Mouse (Mus musculus): ENCODE measurements around the gene Sertad1. TPM values are rescaled to one million over a fixed set of nuclear protein-coding genes. Genes with fewer than 3 reads are reported as not detected.

Sertad1 gene
- polyA plus RNA-seq, 1 experiment = 107 TPM

- TF ChIP-seq GATA1 (IDR thresholded peaks at IDR 0.05; ENCODE audit: low read length) = no peak
Measured at GRCm38 (mm10) chr7:27518314-27518713, 31.6 kb downstream of the Sertad1 start.

- no peak for TF ChIP-seq GATA1 (IDR thresholded peaks at IDR 0.05; ENCODE audit: low read length)
Measured at GRCm38 (mm10) chr7:27520104-27520503, 33.4 kb downstream of the Sertad1 start.

- no peak for TF ChIP-seq GATA1 (IDR thresholded peaks at IDR 0.05; ENCODE audit: low read length)
Measured at GRCm38 (mm10) chr7:27520599-27520998, 33.9 kb downstream of the Sertad1 start.

- no peak for TF ChIP-seq GATA1 (IDR thresholded peaks at IDR 0.05; ENCODE audit: low read length)
Measured at GRCm38 (mm10) chr7:27522967-27523366, 36.3 kb downstream of the Sertad1 start, which contains the start of gene Hipk4. Gene Hipk4 (plus strand): TSS chr7:27523267.

GRCm38 (mm10) chr7:27523805-27524204 is 37.1 kb downstream of the Sertad1 start:
- no peak for TF ChIP-seq GATA1 (IDR thresholded peaks at IDR 0.05; ENCODE audit: low read length)

- TF ChIP-seq GATA1 (IDR thresholded peaks at IDR 0.05; ENCODE audit: low read length) = no peak
Measured at GRCm38 (mm10) chr7:27526039-27526827, 39.5 kb downstream of the Sertad1 start.

- TF ChIP-seq GATA1 (IDR thresholded peaks at IDR 0.05; ENCODE audit: low read length) = no peak
Measured at GRCm38 (mm10) chr7:27529070-27529469, 42.4 kb downstream of the Sertad1 start.

GRCm38 (mm10) chr7:27530937-27531336 is 44.2 kb downstream of the Sertad1 start:
- TF ChIP-seq GATA1 (IDR thresholded peaks at IDR 0.05; ENCODE audit: low read length) = no peak

- TF ChIP-seq GATA1 (IDR thresholded peaks at IDR 0.05; ENCODE audit: low read length) = no peak
Measured at GRCm38 (mm10) chr7:27531707-27532106, 45.0 kb downstream of the Sertad1 start.

- no peak for TF ChIP-seq GATA1 (IDR thresholded peaks at IDR 0.05; ENCODE audit: low read length)
Measured at GRCm38 (mm10) chr7:27532480-27533050, 45.9 kb downstream of the Sertad1 start.

- no peak for TF ChIP-seq GATA1 (IDR thresholded peaks at IDR 0.05; ENCODE audit: low read length)
Measured at GRCm38 (mm10) chr7:27535386-27535785, 48.7 kb downstream of the Sertad1 start.

GRCm38 (mm10) chr7:27536618-27537017 is 49.9 kb downstream of the Sertad1 start:
- no peak for TF ChIP-seq GATA1 (IDR thresholded peaks at IDR 0.05; ENCODE audit: low read length)

GRCm38 (mm10) chr7:27537998-27538397 is 51.3 kb downstream of the Sertad1 start:
- TF ChIP-seq GATA1 (IDR thresholded peaks at IDR 0.05; ENCODE audit: low read length) = no peak

GRCm38 (mm10) chr7:27538797-27539196 is 52.1 kb downstream of the Sertad1 start:
- TF ChIP-seq GATA1 (IDR thresholded peaks at IDR 0.05; ENCODE audit: low read length) = no peak

Other genes with a start within 250 kb of the Sertad1 start
- 12.4 and 12.9 TPM in 2 replicates for gene Numbl, start 228.5 kb upstream of the Sertad1 start, polyA plus RNA-seq (2012)
- gene Ltbp4, start 149.2 kb upstream of the Sertad1 start, polyA plus RNA-seq (2012) = 1.5 TPM in 2 replicates
- gene Shkbp1, start 130.9 kb upstream of the Sertad1 start, polyA plus RNA-seq (2012) = 242 and 276 TPM in 2 replicates
- gene Gm20479, start 129.5 kb upstream of the Sertad1 start, polyA plus RNA-seq (2012) = 1.4 and 2.1 TPM in 2 replicates
- 0.39 and 0.67 TPM in 2 replicates for gene Sptbn4, start 39.2 kb upstream of the Sertad1 start, polyA plus RNA-seq (2012)
- gene Blvrb, start 38.9 kb upstream of the Sertad1 start, polyA plus RNA-seq (2012) = 971 and 1,082 TPM in 2 replicates
- gene Sertad3, start 13.1 kb upstream of the Sertad1 start, polyA plus RNA-seq (2012) = 39.7 and 45.0 TPM in 2 replicates
- 4.4 and 4.8 TPM in 2 replicates for gene Prx, start 12.4 kb downstream of the Sertad1 start, polyA plus RNA-seq (2012)
- gene Hipk4, start 36.4 kb downstream of the Sertad1 start, polyA plus RNA-seq (2012) = 0.48 and 0.57 TPM in 2 replicates
- gene Pld3, start 66.3 kb downstream of the Sertad1 start, polyA plus RNA-seq (2012) = 13.4 and 14.5 TPM in 2 replicates
- 75.9 and 80.9 TPM in 2 replicates for gene 2310022A10Rik, start 66.3 kb downstream of the Sertad1 start, polyA plus RNA-seq (2012)
- gene Akt2, start 104.6 kb downstream of the Sertad1 start, polyA plus RNA-seq (2012) = 86.1 and 92.3 TPM in 2 replicates
- not detected in 2 replicates for gene Ttc9b, start 167.0 kb downstream of the Sertad1 start, polyA plus RNA-seq (2012)
- gene Map3k10, start 187.7 kb downstream of the Sertad1 start, polyA plus RNA-seq (2012) = 78.9 and 101 TPM in 2 replicates
- 0.08 and 0.14 TPM in 2 replicates for gene Zfp607b, start 202.4 kb downstream of the Sertad1 start, polyA plus RNA-seq (2012)
- 0.43 and 0.51 TPM in 2 replicates for gene Zfp60, start 244.5 kb downstream of the Sertad1 start, polyA plus RNA-seq (2012)

Data from G1E-ER4 (cell line).